Mouse (Mus musculus): ENCODE measurements at regions not wholly inside any gene's neighbourhood (a gene's known extent, or its start where the extent isn't known, plus 50 kb on each side); places are given as distances from the start of the nearest gene placed in this dataset.

- no peak for TF ChIP-seq GATA1 (IDR thresholded peaks at IDR 0.05; ENCODE audit: borderline replicate concordance, low read length)
- no peak for TF ChIP-seq FLI1 (IDR thresholded peaks at IDR 0.05; ENCODE audit: low read length)
Observed at GRCm38 (mm10) chr15:6072920-6073319, 226.7 kb upstream of the Dab2 start.

Data from megakaryocyte, embryonic 14.5 days (primary cell).